Mouse (Mus musculus): ENCODE data around the gene Bloc1s3.
"Not testable (repeated sequence)": the region's sequence is repeated elsewhere in the genome, so short reads cannot be mapped to it uniquely, and the experiment has no call there.

The Bloc1s3 gene

GRCm38 (mm10) chr7:19517652-19518365, 9.6 kb upstream of the Bloc1s3 start, which contains the start of gene Nkpd1:
Gene Nkpd1 (plus strand): TSS chr7:19517838.
- DNase-seq (ENCODE audit: low read depth, low spot score) = peak; percentile 43

GRCm38 (mm10) chr7:19512353-19512752, 4.2 kb upstream of the Bloc1s3 start:
- no peak for DNase-seq (ENCODE audit: low read depth, low spot score)

DNA sequence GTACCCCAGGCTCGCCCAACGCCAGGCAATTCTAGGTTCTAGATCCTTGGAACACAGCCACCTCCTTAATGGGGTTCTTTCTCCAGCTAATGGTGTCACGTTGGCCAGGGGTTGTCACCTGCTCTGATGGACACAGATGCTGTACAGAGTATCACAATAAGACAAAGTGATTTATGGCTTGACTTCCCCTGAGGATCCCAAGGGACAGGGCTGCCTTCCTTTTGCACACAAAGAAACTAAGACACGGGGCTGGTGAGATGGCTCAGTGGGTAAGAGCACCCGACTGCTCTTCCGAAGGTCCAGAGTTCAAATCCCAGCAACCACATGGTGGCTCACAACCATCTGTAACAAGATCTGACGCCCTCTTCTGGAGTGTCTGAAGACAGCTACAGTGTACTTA, 3.8 kb upstream of the Bloc1s3 start:
- DNase-seq (ENCODE audit: low read depth, low spot score) = not testable (repeated sequence)

DNA sequence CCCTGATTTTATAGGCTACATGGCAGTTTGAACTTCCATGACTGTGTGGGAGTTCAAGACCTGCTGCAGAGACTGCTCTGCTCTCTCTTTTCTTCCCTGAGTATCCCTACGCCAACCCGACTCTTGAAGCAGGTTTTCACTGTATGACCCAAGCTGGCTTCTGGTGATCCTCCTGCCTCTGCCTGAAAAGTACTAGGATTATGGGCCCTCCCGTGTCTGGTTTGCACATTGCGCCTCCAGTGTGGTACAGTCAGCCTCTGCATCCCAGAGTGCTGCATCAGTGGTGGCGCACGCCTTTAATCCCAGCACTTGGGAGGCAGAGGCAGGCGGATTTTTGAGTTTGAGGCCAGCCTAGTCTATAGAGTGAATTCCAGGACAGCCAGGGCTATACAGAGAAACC, 1.6 kb upstream of the Bloc1s3 start:
- DNase-seq (ENCODE audit: low read depth, low spot score) = peak; percentile 57

DNA sequence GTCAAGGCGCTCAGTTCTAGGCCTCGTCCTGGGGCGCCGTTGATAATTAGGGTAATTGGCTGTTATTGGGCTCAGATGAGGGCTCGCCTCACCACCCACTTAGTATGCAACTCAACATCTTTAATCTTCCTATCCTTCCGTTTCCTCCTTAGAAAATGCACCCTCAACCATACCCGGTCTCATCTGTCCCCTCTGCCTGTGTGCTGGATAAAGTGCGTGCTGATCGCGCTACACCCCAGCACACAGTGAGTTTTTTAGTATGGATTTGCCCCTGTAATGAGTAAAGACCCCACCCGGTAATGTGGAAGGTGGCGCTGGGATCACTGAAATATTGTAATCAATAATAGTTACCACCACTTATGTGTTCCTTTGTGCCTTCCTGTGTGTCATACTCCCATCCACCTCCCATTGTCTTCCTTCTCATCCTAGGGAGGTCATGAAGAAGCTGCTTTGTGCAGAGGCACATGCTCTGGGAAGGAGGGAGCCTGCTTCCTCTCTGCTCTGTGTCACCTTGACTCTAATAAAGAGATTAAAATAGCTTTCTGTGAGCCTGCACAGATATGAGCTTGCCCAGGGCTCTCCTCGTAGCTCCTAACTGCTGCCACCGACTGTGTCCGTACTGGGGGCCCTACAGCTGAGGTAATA, 879 bp upstream of the Bloc1s3 start:
- DNase-seq (ENCODE audit: low read depth, low spot score) = no peak

DNA sequence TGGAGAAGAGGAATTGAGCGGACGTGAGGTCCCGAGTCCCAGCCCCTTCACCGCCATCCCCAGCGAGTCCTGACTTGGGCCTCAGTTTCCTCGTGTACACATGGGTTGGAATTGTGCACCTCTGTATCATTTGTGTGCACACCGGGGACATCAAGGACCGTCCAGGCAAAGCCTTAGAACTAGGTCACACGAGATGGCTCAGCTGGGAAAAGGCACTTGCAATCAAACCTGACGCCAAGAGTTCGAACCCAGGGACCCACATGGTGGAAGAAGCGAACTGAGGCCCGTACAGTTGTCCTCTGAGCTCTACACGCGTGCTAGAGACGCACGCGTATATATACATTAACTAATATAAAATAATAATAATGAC, 570 bp downstream of the Bloc1s3 start:
- DNase-seq (ENCODE audit: low read depth, low spot score) = no peak

GRCm38 (mm10) chr7:19506969-19507611, 1.1 kb downstream of the Bloc1s3 start:
- DNase-seq (ENCODE audit: low read depth, low spot score) = peak; percentile 80

GRCm38 (mm10) chr7:19506326-19506725, 1.8 kb downstream of the Bloc1s3 start:
- peak; percentile 67 for DNase-seq (ENCODE audit: low read depth, low spot score)

DNA sequence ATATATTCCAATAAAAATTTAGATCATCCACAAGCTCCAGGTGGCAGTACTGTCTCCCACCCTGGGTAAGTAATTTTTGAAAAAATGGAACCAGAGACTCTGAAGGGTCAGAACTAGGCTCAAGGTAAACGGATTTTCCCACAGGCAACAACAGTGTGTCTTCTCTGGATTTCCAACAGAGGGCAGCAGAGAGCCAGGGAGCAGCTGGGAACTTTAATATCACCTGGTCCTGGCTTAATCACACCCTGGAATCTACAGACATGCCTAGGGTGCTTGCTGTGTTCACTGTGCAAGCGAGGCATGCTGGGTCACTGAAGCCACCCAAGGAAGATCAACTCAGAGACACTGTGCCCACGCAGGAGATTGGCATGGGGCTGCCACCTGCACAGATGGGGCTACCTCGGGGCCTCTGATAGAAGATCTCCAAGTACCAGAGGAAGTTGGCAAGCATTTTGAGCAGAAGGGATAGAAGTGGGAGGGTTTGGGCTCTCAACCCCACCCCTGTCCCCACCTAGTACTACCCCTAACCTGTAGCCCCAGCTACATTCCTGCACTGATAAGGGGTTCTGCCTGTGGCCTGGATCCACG, 4.6 kb downstream of the Bloc1s3 start:
- DNase-seq (ENCODE audit: low read depth, low spot score) = peak; percentile 78

DNA sequence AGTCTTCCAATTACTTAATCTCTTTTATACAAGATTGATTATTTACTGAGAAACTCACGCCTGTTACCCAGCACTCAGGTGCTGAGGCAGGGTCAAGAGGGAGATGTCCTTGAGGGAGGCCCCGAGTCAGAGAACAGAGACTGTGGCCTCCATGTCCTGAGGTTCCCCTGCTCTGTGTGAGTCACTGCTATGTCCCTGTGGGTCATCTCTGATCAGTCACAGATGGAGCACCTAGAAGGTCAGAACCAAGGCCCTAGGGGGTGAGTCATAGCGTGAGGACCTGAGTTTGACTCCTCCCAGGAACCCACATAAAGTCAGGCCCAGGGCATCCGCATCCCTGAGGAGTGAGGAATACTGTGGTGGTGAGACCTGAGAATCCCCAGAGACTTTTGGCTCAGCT, 6.5 kb downstream of the Bloc1s3 start:
- no peak for DNase-seq (ENCODE audit: low read depth, low spot score)

GRCm38 (mm10) chr7:19500420-19501363, 7.5 kb downstream of the Bloc1s3 start:
- DNase-seq (ENCODE audit: low read depth, low spot score) = no peak

- no peak for DNase-seq (ENCODE audit: low read depth, low spot score)
Observed at GRCm38 (mm10) chr7:19498326-19498725, 9.8 kb downstream of the Bloc1s3 start.

DNA sequence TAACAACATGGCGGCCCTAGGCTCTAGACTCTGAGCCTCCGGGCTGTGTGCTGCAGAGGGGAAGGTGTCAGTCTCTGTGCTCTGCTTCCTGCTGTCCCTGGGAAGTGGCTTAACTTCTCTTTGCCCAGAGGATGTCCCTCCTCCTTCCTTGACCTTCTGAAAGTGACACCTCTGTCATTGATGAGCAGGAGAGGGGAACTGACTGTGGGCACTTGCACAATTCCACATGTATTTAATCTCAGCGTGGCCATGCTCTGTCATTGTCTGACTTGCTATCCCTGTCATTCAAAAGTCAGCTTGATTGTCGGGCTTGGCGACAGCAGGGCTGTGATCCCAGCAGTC, 12.0 kb downstream of the Bloc1s3 start:
- DNase-seq (ENCODE audit: low read depth, low spot score) = peak; percentile 51

DNA sequence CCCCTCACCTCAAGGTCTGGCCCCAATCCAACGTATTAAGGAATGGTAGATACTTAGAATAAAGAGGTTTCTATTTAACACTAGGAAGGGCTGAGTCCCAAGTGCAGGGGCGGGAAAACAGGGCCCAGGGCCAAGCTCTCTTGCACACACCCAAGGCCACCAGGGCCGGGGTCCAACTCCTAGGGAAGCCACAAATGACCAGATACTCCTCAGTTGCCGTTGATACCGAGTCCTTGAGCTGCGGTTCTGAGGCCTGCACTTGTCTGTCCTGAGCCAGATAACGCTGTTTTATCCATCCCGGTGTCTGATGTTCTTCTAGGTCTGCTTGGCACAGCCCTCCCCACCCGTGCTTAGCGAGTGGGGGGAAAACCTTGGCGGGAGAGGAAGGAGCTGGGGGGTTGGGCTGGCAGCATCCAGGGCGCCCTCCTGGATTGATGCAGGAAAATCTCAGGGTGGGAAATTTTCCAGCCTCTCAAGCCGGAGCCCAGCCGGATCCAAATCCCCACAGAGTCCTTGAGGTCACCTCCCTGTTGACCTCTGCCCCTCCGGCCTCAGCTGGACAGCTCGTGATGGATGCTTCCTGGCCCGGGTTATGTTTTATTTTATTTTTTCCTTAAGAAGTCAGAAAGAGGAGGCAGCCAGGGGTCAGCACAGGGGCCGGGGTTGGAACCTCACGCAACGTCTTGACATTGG, 12.5 kb downstream of the Bloc1s3 start:
- DNase-seq (ENCODE audit: low read depth, low spot score) = no peak

GRCm38 (mm10) chr7:19494751-19495474, 13.3 kb downstream of the Bloc1s3 start:
- DNase-seq (ENCODE audit: low read depth, low spot score) = no peak

DNA sequence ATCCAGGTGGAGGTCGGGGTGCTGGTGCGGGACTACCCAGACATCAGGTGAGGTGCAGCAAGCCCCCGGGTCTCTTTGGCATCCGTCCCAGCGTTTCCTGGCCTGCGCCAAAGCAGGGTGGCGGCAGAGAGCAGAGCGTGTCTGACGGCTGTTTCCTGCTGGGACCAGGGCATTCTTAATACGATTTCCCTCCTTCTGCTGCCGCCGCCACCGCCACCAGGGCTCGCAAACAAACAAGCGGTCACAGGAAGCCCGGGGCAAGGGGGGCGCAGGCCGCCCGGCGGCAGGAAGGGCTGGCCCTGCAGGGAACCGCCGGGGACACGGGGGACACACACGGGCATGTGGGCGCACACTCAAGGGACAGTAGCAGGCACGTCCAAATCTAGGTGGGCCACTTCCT, 16.4 kb downstream of the Bloc1s3 start:
- no peak for DNase-seq (ENCODE audit: low read depth, low spot score)

DNA sequence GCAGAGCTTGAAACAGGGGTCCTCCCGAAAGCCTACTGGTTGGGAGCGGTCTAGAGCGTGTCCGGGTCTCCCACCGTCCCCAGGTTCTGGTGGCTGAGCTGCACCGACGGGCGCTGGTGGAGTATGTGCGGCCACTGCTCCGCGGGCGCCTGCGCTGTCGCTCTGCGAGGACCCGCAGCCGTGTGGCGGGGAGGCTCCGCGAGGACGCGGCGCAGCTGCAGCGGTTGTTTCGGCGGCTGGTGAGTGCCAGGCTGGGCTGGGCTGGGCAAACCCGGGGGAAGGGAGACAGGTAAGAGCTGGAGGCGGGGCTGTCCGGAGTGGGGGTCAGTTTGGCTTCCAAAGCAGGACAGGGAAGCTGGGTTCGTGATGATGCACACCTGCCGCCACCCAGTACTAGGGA, 18.6 kb downstream of the Bloc1s3 start:
- no peak for DNase-seq (ENCODE audit: low read depth, low spot score)

DNA sequence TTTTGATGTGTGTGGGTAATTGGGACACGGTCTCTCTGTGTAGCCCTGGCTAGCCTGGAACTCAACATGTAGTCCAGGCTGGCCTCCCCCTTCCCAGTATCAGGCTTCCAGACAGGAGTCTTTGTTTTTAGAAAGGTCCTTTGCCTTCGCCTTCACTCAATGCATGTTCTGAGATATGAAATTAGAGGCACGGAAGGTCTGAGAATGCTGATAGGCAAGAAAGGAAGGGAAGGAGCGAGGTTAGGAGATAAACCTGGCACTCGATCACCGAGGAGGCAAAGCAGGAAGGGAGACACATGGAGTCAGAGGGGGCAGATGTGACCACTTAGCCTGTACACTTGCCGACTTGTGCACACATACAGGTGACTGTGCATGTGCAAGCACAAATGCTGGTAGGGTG, 21.6 kb downstream of the Bloc1s3 start:
- DNase-seq (ENCODE audit: low read depth, low spot score) = no peak

DNA sequence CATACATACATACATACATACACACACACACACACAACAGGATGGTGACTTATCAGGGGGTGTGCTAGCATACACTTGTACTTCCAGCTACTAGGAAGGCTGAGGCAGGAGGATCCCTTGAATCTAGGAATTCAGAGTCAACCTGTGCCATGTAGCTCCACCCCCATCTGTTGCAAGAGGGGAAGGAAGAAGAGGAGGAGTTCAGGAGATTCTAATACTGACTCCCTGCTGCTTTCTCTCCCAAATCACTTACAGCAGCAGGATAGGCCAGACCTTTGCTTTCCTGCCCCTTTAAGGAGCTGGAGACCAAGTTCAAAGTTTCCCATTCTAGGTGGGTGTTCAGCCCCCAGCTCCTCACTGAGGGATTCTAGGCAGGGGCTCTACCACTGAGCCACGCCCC, 22.7 kb downstream of the Bloc1s3 start:
- no peak for DNase-seq (ENCODE audit: low read depth, low spot score)

DNA sequence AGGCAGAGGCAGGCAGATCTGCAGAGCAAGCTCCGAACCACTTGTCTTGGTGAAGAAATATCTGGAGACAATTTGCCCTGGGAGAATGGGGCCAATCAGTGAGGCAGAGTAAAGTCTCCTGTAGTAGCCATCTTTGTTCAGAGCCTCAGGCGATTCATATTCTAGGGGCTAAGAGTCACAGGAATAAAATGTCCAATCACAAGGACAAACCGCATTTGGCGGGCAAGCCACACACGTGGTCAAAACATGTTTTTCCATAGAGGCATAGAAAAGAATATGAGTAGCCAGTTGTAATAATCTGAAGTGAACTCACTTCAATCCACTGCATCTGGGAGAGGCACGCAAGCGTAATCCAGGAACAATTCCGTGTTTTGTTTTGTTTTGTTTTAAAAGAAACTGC, 24.9 kb downstream of the Bloc1s3 start:
- no peak for DNase-seq (ENCODE audit: low read depth, low spot score)
